Mouse (Mus musculus) testis, postnatal 14 days (tissue): Measurements from ENCODE around the gene Ces3b.
A peak's percentile ranks its signal among the peaks of the same experiment; 100 is the strongest.
"Not testable (repeated sequence)": the region's sequence is repeated elsewhere in the genome, so short reads cannot be mapped to it uniquely, and the experiment has no call there.

Experiments used
- DNase-seq: peaks from one replicate; pipeline ENCODE4 v3.0.0; 2021; ENCODE audit warnings: low spot score

The Ces3b gene

GRCm38 (mm10) chr8:105083449-105084050 is at the start of gene Ces3b:
Gene Ces3b (plus strand): TSS chr8:105083753.
- DNase-seq = no peak

- no peak for DNase-seq
These were observed 40.0 kb upstream of the Ces3b start for GRCm38 (mm10) chr8:105043510-105043909.

GRCm38 (mm10) chr8:105045824-105046401 is 37.6 kb upstream of the Ces3b start:
- no peak for DNase-seq

- no peak for DNase-seq
These were observed 35.1 kb upstream of the Ces3b start, which contains the start of gene Ces3a for GRCm38 (mm10) chr8:105048371-105048854. Gene Ces3a (plus strand): TSS chr8:105048601.

- DNase-seq = no peak
These were observed 27.3 kb upstream of the Ces3b start for GRCm38 (mm10) chr8:105056211-105056610.

- DNase-seq = no peak
These were observed 23.5 kb upstream of the Ces3b start for GRCm38 (mm10) chr8:105060056-105060455.

GRCm38 (mm10) chr8:105066761-105067160 is 16.8 kb upstream of the Ces3b start:
- peak; percentile 15 for DNase-seq

GRCm38 (mm10) chr8:105067905-105068304 is 15.6 kb upstream of the Ces3b start:
- DNase-seq = not testable (repeated sequence)

- DNase-seq = no peak
These were observed 14.6 kb upstream of the Ces3b start for GRCm38 (mm10) chr8:105068971-105069370.

- no peak for DNase-seq
These were observed 7.0 kb upstream of the Ces3b start for GRCm38 (mm10) chr8:105076601-105077000.

- DNase-seq = no peak
These were observed 6.5 kb upstream of the Ces3b start for GRCm38 (mm10) chr8:105077071-105077470.

GRCm38 (mm10) chr8:105078591-105078990 is 5.0 kb upstream of the Ces3b start:
- no peak for DNase-seq

- no peak for DNase-seq
These were observed 2.7 kb upstream of the Ces3b start for GRCm38 (mm10) chr8:105080814-105081336.

GRCm38 (mm10) chr8:105088166-105088565 is 4.6 kb downstream of the Ces3b start:
- DNase-seq = not testable (repeated sequence)

- no peak for DNase-seq
These were observed 5.0 kb downstream of the Ces3b start for GRCm38 (mm10) chr8:105088581-105088980.

GRCm38 (mm10) chr8:105093992-105094391 is 10.4 kb downstream of the Ces3b start:
- no peak for DNase-seq

GRCm38 (mm10) chr8:105102101-105102785 is 18.7 kb downstream of the Ces3b start:
- not testable (repeated sequence) for DNase-seq

- not testable (repeated sequence) for DNase-seq
These were observed 20.1 kb downstream of the Ces3b start for GRCm38 (mm10) chr8:105103701-105104100.

GRCm38 (mm10) chr8:105104220-105104619 is 20.7 kb downstream of the Ces3b start:
- no peak for DNase-seq

GRCm38 (mm10) chr8:105129864-105130263 is 46.3 kb downstream of the Ces3b start:
- no peak for DNase-seq

- DNase-seq = no peak
These were observed 48.0 kb downstream of the Ces3b start, which contains the start of gene Ces4a for GRCm38 (mm10) chr8:105131509-105131908. Gene Ces4a (plus strand): TSS chr8:105131800.

GRCm38 (mm10) chr8:105138423-105138822 is 54.9 kb downstream of the Ces3b start:
- peak; percentile 58 for DNase-seq

- no peak for DNase-seq
These were observed 58.8 kb downstream of the Ces3b start for GRCm38 (mm10) chr8:105142395-105142794.
